Mouse (Mus musculus): ENCODE results near the gene Slc25a39. TPM values are rescaled to one million over a fixed set of nuclear protein-coding genes. Genes with fewer than 3 reads are reported as not detected.
"Not testable (repeated sequence)": the region's sequence is repeated elsewhere in the genome, so short reads cannot be mapped to it uniquely, and the experiment has no call there.

The Slc25a39 gene
- total RNA-seq, 2 experiments from 2014 or later = 290 to 461 TPM

- ATAC-seq (replicated peaks; ENCODE audit: low FRiP score, poor library complexity, severe bottlenecking) = no peak
Observed at GRCm38 (mm10) chr11:102399107-102399506, 8.6 kb downstream of the Slc25a39 start.

- ATAC-seq (replicated peaks; ENCODE audit: low FRiP score, poor library complexity, severe bottlenecking) = no peak
Observed at GRCm38 (mm10) chr11:102398007-102398825, 9.5 kb downstream of the Slc25a39 start.

- no peak for ATAC-seq (replicated peaks; ENCODE audit: low FRiP score, poor library complexity, severe bottlenecking)
Observed at GRCm38 (mm10) chr11:102396671-102397141, 11.0 kb downstream of the Slc25a39 start.

- no peak for ATAC-seq (replicated peaks; ENCODE audit: low FRiP score, poor library complexity, severe bottlenecking)
Observed at GRCm38 (mm10) chr11:102396263-102396662, 11.5 kb downstream of the Slc25a39 start.

GRCm38 (mm10) chr11:102395250-102395649 is 12.5 kb downstream of the Slc25a39 start:
- ATAC-seq (replicated peaks; ENCODE audit: low FRiP score, poor library complexity, severe bottlenecking) = no peak

- no peak for ATAC-seq (replicated peaks; ENCODE audit: low FRiP score, poor library complexity, severe bottlenecking)
Observed at GRCm38 (mm10) chr11:102394421-102395124, 13.2 kb downstream of the Slc25a39 start.

- no peak for ATAC-seq (replicated peaks; ENCODE audit: low FRiP score, poor library complexity, severe bottlenecking)
Observed at GRCm38 (mm10) chr11:102393719-102394420, 13.9 kb downstream of the Slc25a39 start.

GRCm38 (mm10) chr11:102393238-102393634 is 14.5 kb downstream of the Slc25a39 start, which contains the start of gene Rundc3a:
TSS of gene Rundc3a (plus strand) at chr11:102393403.
- no peak for ATAC-seq (replicated peaks; ENCODE audit: low FRiP score, poor library complexity, severe bottlenecking)

GRCm38 (mm10) chr11:102392441-102393237 is 15.1 kb downstream of the Slc25a39 start:
- ATAC-seq (replicated peaks; ENCODE audit: low FRiP score, poor library complexity, severe bottlenecking) = peak; percentile 34; the same call in 1 of the 2 replicates

GRCm38 (mm10) chr11:102389436-102389835 is 18.3 kb downstream of the Slc25a39 start:
- ATAC-seq (replicated peaks; ENCODE audit: low FRiP score, poor library complexity, severe bottlenecking) = not testable (repeated sequence)

- no peak for ATAC-seq (replicated peaks; ENCODE audit: low FRiP score, poor library complexity, severe bottlenecking)
Observed at GRCm38 (mm10) chr11:102386121-102386520, 21.6 kb downstream of the Slc25a39 start.

GRCm38 (mm10) chr11:102385075-102385474 is 22.7 kb downstream of the Slc25a39 start:
- no peak for ATAC-seq (replicated peaks; ENCODE audit: low FRiP score, poor library complexity, severe bottlenecking)

- no peak for ATAC-seq (replicated peaks; ENCODE audit: low FRiP score, poor library complexity, severe bottlenecking)
Observed at GRCm38 (mm10) chr11:102384418-102384817, 23.3 kb downstream of the Slc25a39 start.

GRCm38 (mm10) chr11:102383365-102384136 is 24.2 kb downstream of the Slc25a39 start:
- peak; percentile 53 for ATAC-seq (replicated peaks; ENCODE audit: low FRiP score, poor library complexity, severe bottlenecking)

- ATAC-seq (replicated peaks; ENCODE audit: low FRiP score, poor library complexity, severe bottlenecking) = peak; percentile 53
Observed at GRCm38 (mm10) chr11:102382794-102383193, 25.0 kb downstream of the Slc25a39 start.

GRCm38 (mm10) chr11:102381341-102382100 is 26.2 kb downstream of the Slc25a39 start:
- no peak for ATAC-seq (replicated peaks; ENCODE audit: low FRiP score, poor library complexity, severe bottlenecking)

GRCm38 (mm10) chr11:102380091-102380490 is 27.7 kb downstream of the Slc25a39 start:
- ATAC-seq (replicated peaks; ENCODE audit: low FRiP score, poor library complexity, severe bottlenecking) = no peak

- ATAC-seq (replicated peaks; ENCODE audit: low FRiP score, poor library complexity, severe bottlenecking) = 0 out of 2 replicates have a peak, but pooled peaks have one; percentile 7
Observed at GRCm38 (mm10) chr11:102377186-102377585, 30.6 kb downstream of the Slc25a39 start.
